Mouse (Mus musculus) intestine, postnatal 0 days (tissue): ENCODE measurements at regions not wholly inside any gene's neighbourhood (a gene's known extent, or its start where the extent isn't known, plus 50 kb on each side); places are given as distances from the start of the nearest gene placed in this dataset.
A peak's percentile ranks its signal among the peaks of the same experiment; 100 is the strongest.

ENCODE experiments used
- ATAC-seq: fragments of 200-750 bp; cut with Nextera tagmentation; 2 replicates; pipeline ENCODE4 v1.8.0; 2017; ENCODE audit warnings: mild to moderate bottlenecking, moderate TSS enrichment, moderate library complexity
- H3K27ac ChIP-seq: fragments of 300-500 bp; sonication (generic); 2 replicates; pipeline ENCODE4 v1.5.1; 2014; ENCODE audit warnings: mild to moderate bottlenecking, low read depth, low read length, moderate library complexity
- H3K27me3 ChIP-seq: fragments of 300-500 bp; sonication (generic); replicated peaks from 2 replicates; pipeline ENCODE4 v1.6.1; 2014; ENCODE audit warnings: low read length, mixed read lengths; ENCODE audit not compliant: control insufficient read depth, insufficient read depth
- H3K36me3 ChIP-seq: fragments of 300-500 bp; sonication (generic); 2 replicates; pipeline ENCODE4 v1.6.1; 2014; ENCODE audit warnings: mild to moderate bottlenecking, moderate library complexity; ENCODE audit not compliant: control insufficient read depth, insufficient read depth
- H3K4me1 ChIP-seq: fragments of 300-500 bp; sonication (generic); replicated peaks from 2 replicates; pipeline ENCODE4 v1.6.1; 2014; ENCODE audit warnings: antibody characterized with exemption, low read length, mixed read lengths; ENCODE audit not compliant: control insufficient read depth, insufficient read depth
- H3K4me2 ChIP-seq: fragments of 300-500 bp; sonication (generic); replicated peaks from 2 replicates; pipeline ENCODE4 v1.6.1; 2014; ENCODE audit warnings: low read depth, mild to moderate bottlenecking, moderate library complexity
- H3K4me3 ChIP-seq: fragments of 300-500 bp; sonication (generic); 2 replicates; pipeline ENCODE4 v1.5.1; 2014; ENCODE audit warnings: low read depth, low read length
- H3K9ac ChIP-seq: fragments of 300-500 bp; sonication (generic); 2 replicates; pipeline ENCODE4 v1.6.1; 2014; ENCODE audit warnings: mild to moderate bottlenecking, low read depth, low read length
- H3K9me3 ChIP-seq: fragments of 300-500 bp; sonication (generic); 2 replicates; pipeline ENCODE4 v1.6.1; 2016; ENCODE audit warnings: mixed run types; ENCODE audit not compliant: control insufficient read depth
- CTCF ChIP-seq: sonication (generic); IDR thresholded peaks from 2 replicates; pipeline ENCODE4 v1.5.1; 2016; ENCODE audit warnings: low read depth, mild to moderate bottlenecking, control low read depth, antibody characterized with exemption, moderate library complexity
- WGBS: fragments of 180-500 bp; shearing (Covaris S2); extraction: QIAGEN DNeasy Blood & Tissue Kit; methylation state at CpG from one replicate; pipeline ENCODE4 v1.1.7; 2014; 5-methylcytosine and 5-hydroxymethylcytosine counted together

GRCm38 (mm10) chr14:71670435-71670834, 821.2 kb downstream of the Gm9195 start:
- no peak overlapping the region for H3K4me2 ChIP-seq
- H3K27me3 ChIP-seq, result no peaks in the 10 kb centered on the region
- H3K4me3 ChIP-seq, result no peak overlapping the region
- WGBS, result 10% methylated on average over 1 of the region's 1 CpGs
- H3K27ac ChIP-seq, result no peak overlapping the region
- no peaks in the 10 kb centered on the region for H3K4me1 ChIP-seq
- peak; percentile 85 for TF ChIP-seq CTCF
- H3K9me3 ChIP-seq, result no peaks in the 10 kb centered on the region
- H3K36me3 ChIP-seq, result no peaks in the 10 kb centered on the region
- ATAC-seq, result no peak
- no peak overlapping the region for H3K9ac ChIP-seq

DNA sequence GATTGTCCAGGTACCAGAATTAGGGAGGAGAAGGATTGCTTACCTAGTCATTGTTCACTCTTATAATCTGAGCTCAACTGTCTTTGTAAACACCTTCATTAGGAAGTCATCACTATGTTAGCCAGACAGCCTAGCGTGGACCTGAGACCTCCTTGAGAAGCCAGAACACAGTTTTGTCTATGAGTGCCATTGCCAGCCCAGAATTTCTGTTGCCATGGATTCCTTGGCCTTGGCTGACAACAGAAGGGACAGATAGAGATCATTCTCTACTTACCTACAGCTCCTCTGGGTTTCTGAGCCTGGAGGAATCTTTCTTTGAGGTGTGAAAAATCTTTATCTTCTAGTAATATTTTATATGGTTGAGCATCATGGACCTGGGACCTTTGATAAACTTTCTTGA, 825.0 kb downstream of the Gm9195 start:
- TF ChIP-seq CTCF, result no peak
- no peaks in the 10 kb centered on the region for H3K9me3 ChIP-seq
- H3K36me3 ChIP-seq, result no peaks in the 10 kb centered on the region
- no peak for ATAC-seq
- H3K27ac ChIP-seq, result no peak overlapping the region
- no peaks in the 10 kb centered on the region for H3K4me1 ChIP-seq
- no peaks in the 10 kb centered on the region for H3K27me3 ChIP-seq
- no peak overlapping the region for H3K4me2 ChIP-seq
- WGBS, result 89% methylated on average over 1 of the region's 1 CpGs
- no peak overlapping the region for H3K4me3 ChIP-seq
- H3K9ac ChIP-seq, result no peak overlapping the region

- WGBS, result 36% methylated on average over 2 of the region's 2 CpGs
Measured at GRCm38 (mm10) chr14:71660166-71660565, 831.5 kb downstream of the Gm9195 start.

GRCm38 (mm10) chr14:71654785-71655627, 836.6 kb downstream of the Gm9195 start:
- Histone ChIP-seq H3K4me3 (no peak overlapping the region), H3K4me1 (no peaks in the 10 kb centered on the region), H3K9ac (no peak overlapping the region), H3K4me2 (no peak overlapping the region), H3K9me3 (no peaks in the 10 kb centered on the region), H3K36me3 (no peaks in the 10 kb centered on the region), H3K27me3 (no peaks in the 10 kb centered on the region), H3K27ac (no peak overlapping the region)
- ATAC-seq, result no peak
- TF ChIP-seq CTCF, result no peak
- 90% methylated on average over 3 of the region's 3 CpGs for WGBS

More at GRCm38 (mm10) chr14:71660166-71660565, 831.5 kb downstream of the Gm9195 start:
- no peak for ATAC-seq
- H3K9me3 ChIP-seq, result no peaks in the 10 kb centered on the region
- no peak overlapping the region for H3K9ac ChIP-seq
- no peaks in the 10 kb centered on the region for H3K36me3 ChIP-seq
- no peaks in the 10 kb centered on the region for H3K4me1 ChIP-seq
- no peak overlapping the region for H3K4me3 ChIP-seq
- no peak for TF ChIP-seq CTCF
- H3K27me3 ChIP-seq, result no peaks in the 10 kb centered on the region
- no peak overlapping the region for H3K4me2 ChIP-seq
- H3K27ac ChIP-seq, result no peak overlapping the region

DNA sequence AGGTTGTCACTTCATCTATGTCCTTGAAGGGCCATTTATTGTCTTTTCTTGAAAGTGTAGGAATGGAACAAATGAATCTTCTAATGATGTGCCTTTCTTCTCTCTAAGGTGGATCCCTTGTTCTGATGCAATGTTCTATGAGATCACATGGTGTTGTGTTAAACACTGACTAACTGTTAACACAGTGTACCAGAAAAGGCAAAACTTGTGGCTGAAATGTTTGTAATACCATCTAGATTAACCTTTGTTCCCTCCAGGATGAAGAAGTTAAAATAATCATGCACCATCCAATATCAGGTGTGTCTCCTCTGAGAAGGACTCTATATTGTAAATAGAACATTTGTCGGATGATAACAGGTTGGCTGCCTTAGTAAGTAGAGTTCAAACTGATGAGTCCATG, 849.1 kb downstream of the Gm9195 start:
- ATAC-seq, result no peak
- Histone ChIP-seq H3K4me2 (no peak overlapping the region), H3K27ac (no peak overlapping the region), H3K4me3 (no peak overlapping the region), H3K9ac (no peak overlapping the region), H3K36me3 (no peaks in the 10 kb centered on the region), H3K27me3 (no peaks in the 10 kb centered on the region), H3K4me1 (no peaks in the 10 kb centered on the region), H3K9me3 (no peaks in the 10 kb centered on the region)
- 79% methylated on average over 1 of the region's 1 CpGs for WGBS
- TF ChIP-seq CTCF, result no peak

- no peak for TF ChIP-seq CTCF
- WGBS, result 60% methylated on average over 1 of the region's 1 CpGs
- H3K27ac ChIP-seq, result no peak overlapping the region
- H3K9me3 ChIP-seq, result no peaks in the 10 kb centered on the region
- H3K27me3 ChIP-seq, result no peaks in the 10 kb centered on the region
- H3K4me3 ChIP-seq, result no peak overlapping the region
- H3K9ac ChIP-seq, result no peak overlapping the region
- ATAC-seq, result no peak
- H3K36me3 ChIP-seq, result no peaks in the 10 kb centered on the region
- no peak overlapping the region for H3K4me2 ChIP-seq
- H3K4me1 ChIP-seq, result no peaks in the 10 kb centered on the region
Measured at GRCm38 (mm10) chr14:71639083-71639482, 852.6 kb downstream of the Gm9195 start.

- 82% methylated on average over 1 of the region's 1 CpGs for WGBS
- no peak for TF ChIP-seq CTCF
- Histone ChIP-seq H3K9me3 (no peaks in the 10 kb centered on the region), H3K27me3 (no peaks in the 10 kb centered on the region), H3K4me3 (no peak overlapping the region), H3K36me3 (no peaks in the 10 kb centered on the region), H3K4me1 (no peaks in the 10 kb centered on the region), H3K4me2 (no peak overlapping the region), H3K9ac (no peak overlapping the region), H3K27ac (no peak overlapping the region)
- no peak for ATAC-seq
Measured at GRCm38 (mm10) chr14:71635091-71635490, 856.5 kb downstream of the Gm9195 start.
